Comparison of ENCODE assay signal across 8 mouse cellular contexts in genomic region chr13:96593621-96594020, GRCm38 (mm10). TPM values are rescaled to one million over a fixed set of nuclear protein-coding genes. Genes with fewer than 3 reads are reported as not detected.
DNase-seq lines count a peak whose midpoint lies in the region; TF ChIP-seq lines count a peak whose summit lies in the region.

No protein-coding gene starts in this region.

- 4% methylated on average over 1 of the region's 1 CpGs for WGBS in cerebellum, adult 2 months

- DNase-seq in cerebellum, adult 2 months: peak in 1 of 2 experiments; percentile 28
- no peak for DNase-seq in cerebellum, adult 9-11 months
- peak; percentile 11 for DNase-seq in layer of hippocampus, adult 9-10 months (ENCODE audit: low spot score)
- DNase-seq in layer of hippocampus, postnatal 25 days (ENCODE audit: extremely low spot score in 1 of 2, low spot score in 1 of 2): no peak
- DNase-seq in brain, embryonic 14.5 days (ENCODE audit: low read depth): peak; percentile 76
- peak; percentile 55 for DNase-seq in lung, postnatal 36 days
- DNase-seq in testis, postnatal 14 days (ENCODE audit: low spot score): no peak
- DNase-seq in left cerebral cortex, postnatal 36 days (ENCODE audit: low spot score in 2 of 2): no peak

- H3K4me3 ChIP-seq in cerebellum, adult 2 months (replicated peaks; ENCODE audit: insufficient read depth, low read depth, low read length): no peak overlapping the region

- intact Hi-C loops in left cerebral cortex, postnatal 36 days (cut with DNase I): loop anchor here (1.0 to 5.0 kb wide), 2 partner anchors 51 to 162 kb away; partner anchors contain the start of genes Col4a3bp and Polk

- no peak overlapping the region for H3K27ac ChIP-seq in cerebellum, adult 2 months (ENCODE audit: insufficient read depth, low read length)

- TF ChIP-seq CTCF in cerebellum, adult 2 months (IDR thresholded peaks at IDR 0.05; ENCODE audit: borderline replicate concordance, insufficient read depth, low read depth, low read length): peak; percentile 53
- peak; percentile 48 for TF ChIP-seq CTCF in brain, embryonic 14.5 days (IDR thresholded peaks at IDR 0.05; ENCODE audit: borderline replicate concordance, extremely low read depth, insufficient read depth, insufficient read length)

- no peak for TF ChIP-seq POLR2A in cerebellum, adult 2 months (IDR thresholded peaks at IDR 0.05; ENCODE audit: borderline replicate concordance, insufficient read depth, low read length)
- no peak for TF ChIP-seq POLR2A in brain, embryonic 14.5 days (IDR thresholded peaks at IDR 0.05; ENCODE audit: borderline replicate concordance, extremely low read depth, insufficient read depth, insufficient read length, poor library complexity, severe bottlenecking)

- no peaks in the 10 kb centered on the region for H3K27me3 ChIP-seq in cerebellum, adult 2 months (ENCODE audit: control insufficient read depth, insufficient read depth, low read length)

- peaks cover 4% of the 10 kb centered on the region; the same call in 1 of the 2 replicates for H3K4me1 ChIP-seq in cerebellum, adult 2 months (ENCODE audit: control insufficient read depth, insufficient read depth, low read length)

RNA-seq across cellular contexts. Expression of gene Col4a3bp, which starts 51.2 kb away (rescaled TPM):
- 49.6 and 54.8 TPM in 2 replicates for polyA plus RNA-seq in cerebellum, adult 2 months (2012; rRNA removed)
- total RNA-seq in layer of hippocampus, postnatal 25 days (2021): 10 to 100 TPM; 61.4 to 61.8 TPM
- polyA plus RNA-seq in brain, embryonic 14.5 days (2012; rRNA removed): 17.7 and 25.0 TPM in 2 replicates
- total RNA-seq in left cerebral cortex, postnatal 36 days (2021): 10 to 100 TPM; 61.6 to 71.7 TPM

RNA-seq across cellular contexts. Expression of gene Polk, which starts 51.2 kb away (rescaled TPM):
- polyA plus RNA-seq in cerebellum, adult 2 months (2012; rRNA removed): 8.0 and 8.7 TPM in 2 replicates
- 10 to 100 TPM in 1 of 2 experiments, 1 to 10 TPM in 1; 9.7 to 14.7 TPM for total RNA-seq in layer of hippocampus, postnatal 25 days (2021)
- 3.7 and 4.8 TPM in 2 replicates for polyA plus RNA-seq in brain, embryonic 14.5 days (2012; rRNA removed)
- 10 to 100 TPM; 11.7 to 15.6 TPM for total RNA-seq in left cerebral cortex, postnatal 36 days (2021)

Comparison
In these comparisons a context has a peak if more than half of its experiments do, and no peak if none do; other contexts are left out.
1. DNase-seq: peak in layer of hippocampus, adult 9-10 months (single experiment), brain, embryonic 14.5 days (single experiment) and lung, postnatal 36 days (single experiment); none in cerebellum, adult 9-11 months (single experiment), layer of hippocampus, postnatal 25 days (0 of 2), testis, postnatal 14 days (single experiment) and left cerebral cortex, postnatal 36 days (0 of 2).